Mouse (Mus musculus) central nervous system, embryonic 18 days (tissue): ENCODE measurements around the gene Pbx2. TPM values are rescaled to one million over a fixed set of nuclear protein-coding genes. Genes with fewer than 3 reads are reported as not detected.

Experiments
- polyA plus RNA-seq: library from polyadenylated mRNA; depleted of rRNA; stranded (reverse); fragments of >200 nt; gene quantifications from 2 replicates; pipeline ENCODE4 v1.2.3, GENCODE M21; 2012; rRNA removed

The Pbx2 gene
- polyA plus RNA-seq = 66.5 and 66.7 TPM in 2 replicates

DNA sequence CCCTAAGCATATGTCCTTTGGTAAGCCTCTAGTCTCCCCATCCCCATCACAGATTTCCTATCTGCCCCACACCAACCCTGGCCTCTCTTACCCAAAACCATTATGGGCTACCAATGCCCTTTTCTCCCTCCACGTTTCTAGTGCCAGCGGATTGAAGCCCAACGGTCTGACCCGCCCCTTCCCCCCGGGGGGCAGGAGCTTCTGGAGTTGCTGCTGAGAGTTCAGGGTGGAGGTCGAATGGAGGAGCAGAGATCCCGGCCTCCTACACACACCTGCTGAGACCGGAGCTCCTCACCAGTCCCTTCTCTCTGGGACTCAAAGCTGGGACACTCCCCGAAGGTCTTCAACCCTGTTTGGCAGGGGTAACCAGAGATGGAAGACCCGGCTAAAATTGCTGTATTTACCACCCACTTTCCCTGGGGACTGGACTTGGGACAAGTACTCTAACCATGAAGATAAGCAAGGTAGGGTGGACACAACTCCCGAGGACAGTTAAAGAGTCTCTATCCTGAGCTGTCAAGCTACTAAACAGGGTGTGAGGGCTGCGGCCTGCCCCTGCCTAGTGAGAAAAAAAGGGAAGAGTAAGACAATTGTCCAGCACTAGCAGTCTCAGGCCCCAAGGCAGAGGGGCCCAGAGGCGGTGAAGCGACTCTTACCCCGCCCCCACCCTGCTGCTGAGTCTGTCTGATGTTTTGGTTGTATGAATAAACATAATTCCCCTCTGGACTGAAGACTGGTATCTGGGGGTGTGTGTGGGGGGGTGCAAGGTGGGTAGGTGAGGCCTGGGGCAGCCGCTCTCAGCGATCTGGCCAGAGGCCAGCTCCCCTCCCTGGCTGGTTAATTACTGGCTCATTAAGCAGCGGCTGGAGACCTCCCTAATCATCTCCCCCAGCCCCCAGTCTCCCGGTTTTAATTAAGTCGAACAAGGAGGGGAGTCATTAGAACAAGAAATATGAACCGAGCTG lies at the start of gene Pbx2:
Gene Pbx2 (plus strand): TSS at position 238 of the 965 bp plus-strand sequence.

GRCm38 (mm10) chr17:34564003-34564421 lies 27.1 kb upstream of the Pbx2 start, which contains the start of gene Notch4:
TSS of gene Notch4 (plus strand) at chr17:34564268.

DNA sequence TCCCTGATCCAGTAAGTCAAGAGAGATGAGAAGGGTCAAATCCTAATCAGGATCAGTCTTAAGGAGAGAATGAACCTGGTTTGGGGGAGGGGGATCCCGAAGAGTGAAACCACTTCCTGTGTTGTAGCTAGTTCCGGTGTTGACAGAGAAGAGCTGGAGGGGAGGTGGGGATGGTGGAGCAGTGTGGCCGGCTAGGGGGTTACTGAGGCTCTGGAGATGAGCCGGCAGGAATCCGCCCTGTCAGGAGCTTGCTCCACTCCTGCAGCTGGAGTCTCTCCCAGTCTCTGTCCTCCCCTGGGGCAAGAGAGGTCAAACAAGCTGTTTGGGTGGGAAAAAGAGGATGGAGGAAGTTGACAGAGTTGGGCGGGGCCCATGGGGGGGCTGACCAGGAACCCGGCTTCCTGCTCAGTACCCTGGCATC lies 1.4 kb upstream of the Pbx2 start, which contains the start of gene Gpsm3:
Gene Gpsm3 (plus strand): TSS at position 126 of the 421 bp plus-strand sequence.

DNA sequence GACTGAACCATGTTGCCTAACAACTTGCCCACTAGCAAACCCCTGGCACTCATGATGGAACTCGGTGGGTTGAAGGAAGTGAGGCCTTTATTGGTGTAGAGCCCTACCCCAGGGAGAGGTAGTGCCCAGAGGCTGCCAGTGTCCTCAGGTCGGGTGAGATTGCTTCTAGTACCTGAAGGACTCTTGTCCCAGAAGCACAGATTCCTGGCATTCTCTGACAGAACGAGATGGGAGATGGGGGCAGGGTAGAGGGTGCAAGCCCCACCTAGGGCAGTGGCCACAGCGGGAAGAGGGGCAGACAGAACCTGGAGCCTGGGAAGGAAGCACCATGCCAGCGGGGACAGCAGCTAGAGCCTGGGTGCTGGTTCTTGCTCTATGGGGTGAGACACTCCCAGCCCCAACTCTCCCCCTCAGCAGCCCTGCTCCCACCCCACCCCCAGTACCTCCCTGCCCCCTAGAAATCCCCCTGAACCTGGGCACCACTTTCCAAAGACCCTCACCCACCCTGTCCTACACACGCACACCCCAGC lies 6.6 kb downstream of the Pbx2 start, which contains the start of gene Ager:
Gene Ager (plus strand): TSS at position 297 of the 530 bp plus-strand sequence.

DNA sequence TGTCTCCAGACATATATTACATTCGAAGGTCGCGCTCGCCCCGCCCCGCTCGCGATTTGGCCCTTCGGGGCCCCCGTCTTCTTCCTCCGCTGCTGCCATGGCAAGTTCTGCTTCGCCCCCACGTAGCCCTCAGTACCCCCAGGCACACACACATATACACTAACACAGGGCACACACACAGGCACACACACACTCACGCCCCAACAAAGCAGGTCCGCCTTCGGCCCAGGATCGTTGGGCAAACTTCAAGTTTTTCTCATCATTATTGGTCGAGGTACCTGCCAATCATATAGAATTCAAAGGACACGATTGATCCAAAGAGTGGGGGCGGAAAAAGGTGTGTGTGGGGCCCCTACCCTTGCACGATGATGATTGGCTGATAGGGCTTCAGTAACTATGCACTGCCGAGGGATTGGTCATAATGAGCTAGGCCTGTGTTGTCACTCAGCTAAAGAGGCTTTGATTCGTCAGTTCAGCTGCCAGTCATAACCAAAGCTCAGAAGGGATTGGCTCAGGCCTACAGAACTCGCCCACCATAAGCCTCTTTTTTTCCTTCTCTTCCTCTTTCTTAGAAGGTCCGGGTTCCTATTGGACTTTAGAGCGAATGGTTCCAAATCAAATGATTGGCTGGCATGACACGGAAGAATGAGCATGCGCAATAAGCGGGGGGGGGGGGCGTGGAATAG lies 12.5 kb downstream of the Pbx2 start, which contains the start of gene Rnf5:
Gene Rnf5 (minus strand): TSS at position 316 of the 686 bp plus-strand sequence.

GRCm38 (mm10) chr17:34604061-34604508 lies 13.0 kb downstream of the Pbx2 start, which contains the start of gene Agpat1:
TSS of gene Agpat1 (plus strand) at chr17:34604262.

DNA sequence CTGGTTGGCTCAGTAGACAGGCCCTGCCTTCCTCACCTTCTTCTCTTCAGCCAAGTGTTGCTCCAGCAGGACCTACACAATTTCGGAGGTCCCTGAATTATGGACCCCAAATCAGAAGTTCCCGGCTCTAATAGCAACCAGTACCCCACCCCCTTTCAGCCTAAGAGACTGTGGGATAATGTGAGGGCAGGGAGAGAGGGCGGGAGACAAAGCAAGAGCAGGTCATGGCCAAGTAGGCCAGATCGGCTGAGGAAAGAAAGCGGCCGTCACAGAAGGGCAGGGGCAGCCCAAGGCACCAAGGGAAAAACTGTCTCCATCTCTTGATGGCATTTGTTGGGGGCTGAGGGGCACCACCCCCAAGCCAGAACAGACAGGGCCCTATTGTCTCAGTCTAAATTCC lies 24.8 kb downstream of the Pbx2 start, which contains the start of gene Egfl8:
Gene Egfl8 (minus strand): TSS at position 101 of the 400 bp plus-strand sequence.

DNA sequence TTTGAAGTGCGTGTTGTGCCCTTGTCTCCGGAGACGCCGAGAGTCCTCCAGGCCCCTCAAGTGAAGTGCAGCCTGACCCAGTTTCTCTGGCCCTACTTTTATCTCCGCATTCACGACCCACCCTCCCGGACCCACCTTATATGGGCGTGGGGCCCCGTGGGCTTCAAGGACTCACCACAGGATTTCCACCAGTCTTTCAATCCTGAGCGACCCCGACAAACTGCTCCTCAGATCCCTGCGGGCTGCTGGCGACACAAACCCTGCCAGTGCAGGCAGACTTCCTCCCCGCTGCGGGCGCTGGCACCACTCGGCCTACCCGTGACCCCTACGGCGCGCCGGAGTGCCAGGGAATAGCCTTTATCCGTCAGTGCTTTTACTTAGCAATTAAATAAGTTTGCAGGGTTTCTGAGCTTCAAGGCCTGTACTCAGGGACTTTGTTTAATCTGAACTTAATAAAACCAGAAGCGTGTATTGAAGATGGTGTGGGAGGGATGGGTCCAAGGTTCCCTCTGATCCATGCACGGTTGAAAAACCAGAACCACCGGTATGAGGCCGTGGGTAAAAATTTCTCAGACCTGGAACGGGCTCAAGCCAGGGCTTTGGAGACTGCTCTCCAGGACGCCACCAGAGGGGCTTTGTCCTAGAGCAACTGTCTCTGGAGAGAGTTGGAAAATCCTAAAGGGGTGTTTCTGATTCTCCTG lies 37.0 kb downstream of the Pbx2 start, which contains the start of gene Ppt2:
Gene Ppt2 (minus strand): TSS at position 568 of the 701 bp plus-strand sequence.

GRCm38 (mm10) chr17:34629221-34629751 lies 38.2 kb downstream of the Pbx2 start, which contains the start of gene Prrt1:
TSS of gene Prrt1 (plus strand) at chr17:34629533.

GRCm38 (mm10) chr17:34644608-34645007 lies 53.5 kb downstream of the Pbx2 start, which contains the start of gene Fkbpl:
TSS of gene Fkbpl (plus strand) at chr17:34644764.

Other genes starting within 250 kb of the Pbx2 start
- gene Btnl2, start 236.4 kb upstream of the Pbx2 start, polyA plus RNA-seq = not detected in 2 replicates
- gene Btnl1, start 214.1 kb upstream of the Pbx2 start, polyA plus RNA-seq = not detected in 2 replicates
- gene BC051142, start 192.4 kb upstream of the Pbx2 start, polyA plus RNA-seq = 7.7 and 11.5 TPM in 2 replicates
- gene Btnl4, start 113.9 kb upstream of the Pbx2 start, polyA plus RNA-seq = not detected in 2 replicates
- gene Btnl6, start 73.9 kb upstream of the Pbx2 start, polyA plus RNA-seq = not detected in 2 replicates
- 6.4 and 8.1 TPM in 2 replicates for gene Notch4, start 27.0 kb upstream of the Pbx2 start, polyA plus RNA-seq
- 1.9 and 2.2 TPM in 2 replicates for gene Gpsm3, start 1.5 kb upstream of the Pbx2 start, polyA plus RNA-seq
- gene Ager, start 6.6 kb downstream of the Pbx2 start, polyA plus RNA-seq = 3.8 and 4.2 TPM in 2 replicates
- 199 and 200 TPM in 2 replicates for gene Rnf5, start 12.4 kb downstream of the Pbx2 start, polyA plus RNA-seq
- 209 and 219 TPM in 2 replicates for gene Agpat1, start 13.0 kb downstream of the Pbx2 start, polyA plus RNA-seq
- gene Egfl8, start 24.7 kb downstream of the Pbx2 start, polyA plus RNA-seq = 5.5 and 12.4 TPM in 2 replicates
- gene Ppt2, start 37.2 kb downstream of the Pbx2 start, polyA plus RNA-seq = 22.4 and 24.5 TPM in 2 replicates
- gene Prrt1, start 38.3 kb downstream of the Pbx2 start, polyA plus RNA-seq = 66.0 and 82.7 TPM in 2 replicates
- 5.0 and 5.4 TPM in 2 replicates for gene Fkbpl, start 53.5 kb downstream of the Pbx2 start, polyA plus RNA-seq
- 95.0 and 101 TPM in 2 replicates for gene Atf6b, start 55.9 kb downstream of the Pbx2 start, polyA plus RNA-seq
- gene Tnxb, start 79.3 kb downstream of the Pbx2 start, polyA plus RNA-seq = 1.2 and 1.4 TPM in 2 replicates
- 0.63 and 1.0 TPM in 2 replicates for gene C4b, start 152.6 kb downstream of the Pbx2 start, polyA plus RNA-seq
- 0.08 TPM in 1 of 2 replicates, not detected in the other for gene Cyp21a1, start 213.3 kb downstream of the Pbx2 start, polyA plus RNA-seq
- gene Stk19, start 245.7 kb downstream of the Pbx2 start, polyA plus RNA-seq = 75.7 and 76.3 TPM in 2 replicates
- 61.1 and 67.6 TPM in 2 replicates for gene Dxo, start 245.8 kb downstream of the Pbx2 start, polyA plus RNA-seq